Mouse (Mus musculus) olfactory bulb, adult 2 months (tissue): ENCODE data around the gene Ndufab1.

Experiments
- CTCF ChIP-seq: fragments of 200-500 bp; IDR thresholded peaks from 2 replicates; pipeline ENCODE4 v1.5.1; 2012; ENCODE audit warnings: low read depth, mild to moderate bottlenecking, low read length, moderate library complexity; ENCODE audit not compliant: insufficient read depth
- POLR2A ChIP-seq: fragments of 200-500 bp; IDR thresholded peaks from 2 replicates; pipeline ENCODE4 v1.6.1; 2012; ENCODE audit warnings: mild to moderate bottlenecking, low read depth, low read length, moderate library complexity; ENCODE audit not compliant: insufficient read depth

DNA sequence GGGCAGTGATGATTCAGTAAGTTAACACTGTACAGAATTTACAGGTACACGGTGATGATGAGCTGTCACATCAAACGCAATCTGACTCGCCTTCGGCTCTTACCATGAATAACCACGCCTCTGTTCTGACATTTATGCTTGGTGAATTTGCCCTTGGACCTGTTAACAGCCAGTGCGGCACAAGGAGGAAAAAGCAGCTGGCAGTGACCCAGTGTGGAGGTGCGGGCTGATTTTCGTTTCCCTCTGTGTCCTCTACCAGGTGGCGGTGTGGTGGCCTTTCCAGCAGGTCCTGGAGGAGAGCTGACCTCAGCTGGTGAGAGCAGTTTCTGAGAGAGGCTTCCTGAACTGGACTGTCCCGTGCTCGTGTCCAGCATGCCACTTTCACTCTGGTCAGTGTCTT, 25.3 kb upstream of the Ndufab1 start:
- TF ChIP-seq POLR2A (no peak), CTCF (no peak)
